Mouse (Mus musculus) MEL (cell line): Measurements from ENCODE around the gene Dydc2. TPM values are rescaled to one million over a fixed set of nuclear protein-coding genes. Genes with fewer than 3 reads are reported as not detected.

Experiments
- DNase-seq: peaks from one replicate; pipeline ENCODE4 v3.0.0; 2011; ENCODE audit warnings: low read depth, low spot score
- H3K27ac ChIP-seq: 2 replicates; pipeline ENCODE4 v1.5.1; 2012; ENCODE audit warnings: low read depth, mild to moderate bottlenecking, control low read depth, low read length, moderate library complexity; ENCODE audit not compliant: control insufficient read depth
- H3K27me3 ChIP-seq, 2 experiments: fragments of 150-350 bp in 1 of 2; sonication (generic) in 1 of 2; 2 replicates each; pipeline ENCODE4 v1.6.1; 2012; ENCODE audit warnings: low read length in 2 of 2, mild to moderate bottlenecking in 2 of 2, improper control_type of control experiment in 1 of 2, moderate library complexity in 1 of 2; ENCODE audit not compliant: insufficient read depth in 2 of 2, control insufficient read depth in 1 of 2
- H3K36me3 ChIP-seq, 2 experiments: 2 replicates each; pipeline ENCODE4 v1.6.1; 2012 to 2014; ENCODE audit warnings: low read length in 2 of 2, improper control_type of control experiment in 1 of 2, inconsistent platforms in 1 of 2, mild to moderate bottlenecking in 1 of 2; ENCODE audit not compliant: insufficient read depth in 2 of 2, control insufficient read depth in 1 of 2
- H3K4me1 ChIP-seq, 2 experiments: fragments of 150-350 bp in 1 of 2; sonication (generic) in 1 of 2; 2 replicates each; pipeline ENCODE4 v1.6.1; 2012; ENCODE audit warnings: low read length in 2 of 2, improper control_type of control experiment in 1 of 2, mild to moderate bottlenecking in 1 of 2; ENCODE audit not compliant: insufficient read depth in 2 of 2, control insufficient read depth in 1 of 2
- H3K4me3 ChIP-seq, 2 experiments: fragments of 150-350 bp in 1 of 2; sonication (generic) in 1 of 2; 2 replicates each; pipeline ENCODE4 v1.5.1; 2012; ENCODE audit warnings: low read depth in 2 of 2, low read length in 2 of 2, mild to moderate bottlenecking in 2 of 2, moderate library complexity in 2 of 2, control low read depth in 1 of 2, improper control_type of control experiment in 1 of 2; ENCODE audit not compliant: control insufficient read depth in 1 of 2, insufficient read depth in 1 of 2
- H3K79me2 ChIP-seq: 2 replicates; pipeline ENCODE4 v1.6.1; 2012; ENCODE audit warnings: mild to moderate bottlenecking, low read length, moderate library complexity; ENCODE audit not compliant: control insufficient read depth, poor library complexity, insufficient read depth
- H3K9ac ChIP-seq: 2 replicates; pipeline ENCODE4 v1.6.1; 2012; ENCODE audit warnings: low read depth, mild to moderate bottlenecking, control low read depth, low read length, moderate library complexity; ENCODE audit not compliant: control insufficient read depth, poor library complexity, severe bottlenecking
- H3K9me3 ChIP-seq: fragments of 150-350 bp; sonication (generic); replicated peaks from 2 replicates; pipeline ENCODE4 v1.6.1; 2012; ENCODE audit warnings: mild to moderate bottlenecking, low read length, improper control_type of control experiment, moderate library complexity; ENCODE audit not compliant: insufficient read depth
- BHLHE40 ChIP-seq: IDR thresholded peaks from 2 replicates; pipeline ENCODE4 v1.6.1; 2012; ENCODE audit warnings: low read depth, mild to moderate bottlenecking, inconsistent platforms, low read length, improper control_type of control experiment, borderline replicate concordance
- CHD1 ChIP-seq: IDR thresholded peaks from 2 replicates; pipeline ENCODE4 v1.6.1; 2012; ENCODE audit warnings: low read depth, mild to moderate bottlenecking, inconsistent platforms, low read length, improper control_type of control experiment
- CHD2 ChIP-seq: IDR thresholded peaks from 2 replicates; pipeline ENCODE4 v1.6.1; 2011; ENCODE audit warnings: low read length, improper control_type of control experiment
- CTCF ChIP-seq, 3 experiments: IDR thresholded peaks in 2 of 3; conservative IDR thresholded peaks in 1 of 3; 2 replicates each; pipeline ENCODE4 v1.5.1; 2011 to 2012; ENCODE audit warnings: low read length in 3 of 3, low read depth in 2 of 3, mild to moderate bottlenecking in 2 of 3, improper control_type of control experiment in 1 of 3, inconsistent platforms in 1 of 3, mixed read lengths in 1 of 3, moderate library complexity in 1 of 3; ENCODE audit not compliant: control insufficient read depth in 1 of 3, insufficient read depth in 1 of 3, poor library complexity in 1 of 3, severe bottlenecking in 1 of 3
- E2F4 ChIP-seq: IDR thresholded peaks from 2 replicates; pipeline ENCODE4 v1.6.1; 2011; ENCODE audit warnings: low read depth, low read length, improper control_type of control experiment, borderline replicate concordance
- ELF1 ChIP-seq: IDR thresholded peaks from 2 replicates; pipeline ENCODE4 v1.6.1; 2014; ENCODE audit warnings: low read depth, mild to moderate bottlenecking, inconsistent platforms, low read length, improper control_type of control experiment, moderate library complexity
- ETS1 ChIP-seq: IDR thresholded peaks from 2 replicates; pipeline ENCODE4 v1.6.1; 2012; ENCODE audit warnings: low read depth, mild to moderate bottlenecking, inconsistent platforms, low read length, improper control_type of control experiment, moderate library complexity
- GABPA ChIP-seq: IDR thresholded peaks from 2 replicates; pipeline ENCODE4 v1.6.1; 2012; ENCODE audit warnings: low read depth, mild to moderate bottlenecking, inconsistent platforms, low read length, improper control_type of control experiment, moderate library complexity
- GATA1 ChIP-seq: IDR thresholded peaks from 2 replicates; pipeline ENCODE4 v1.6.1; 2011; ENCODE audit warnings: low read depth, low read length, improper control_type of control experiment
- KAT2A ChIP-seq: conservative IDR thresholded peaks from 2 replicates; pipeline ENCODE4 v1.6.1; 2012; ENCODE audit warnings: low read depth, low read length, improper control_type of control experiment, inconsistent platforms
- MAFK ChIP-seq: IDR thresholded peaks from 2 replicates; pipeline ENCODE4 v1.6.1; 2011; ENCODE audit warnings: low read depth, mild to moderate bottlenecking, low read length, improper control_type of control experiment, borderline replicate concordance
- MAX ChIP-seq: IDR thresholded peaks from 2 replicates; pipeline ENCODE4 v1.6.1; 2011; ENCODE audit warnings: low read length, improper control_type of control experiment
- MXI1 ChIP-seq: IDR thresholded peaks from 2 replicates; pipeline ENCODE4 v1.6.1; 2011; ENCODE audit warnings: mild to moderate bottlenecking, low read depth, low read length, improper control_type of control experiment
- MYC ChIP-seq: IDR thresholded peaks from 2 replicates; pipeline ENCODE4 v1.6.1; 2011; ENCODE audit warnings: low read depth, mild to moderate bottlenecking, low read length, improper control_type of control experiment, moderate library complexity
- NELFE ChIP-seq: IDR thresholded peaks from 2 replicates; pipeline ENCODE4 v1.6.1; 2011; ENCODE audit warnings: low read depth, low read length, improper control_type of control experiment
- POLR2A ChIP-seq, 2 experiments: IDR thresholded peaks; 2 replicates each; pipeline ENCODE4 v1.6.1; 2011 to 2012; ENCODE audit warnings: low read length in 2 of 2, mild to moderate bottlenecking in 2 of 2, control low read depth in 1 of 2, improper control_type of control experiment in 1 of 2, low read depth in 1 of 2, moderate library complexity in 1 of 2; ENCODE audit not compliant: control insufficient read depth in 1 of 2, insufficient read depth in 1 of 2, poor library complexity in 1 of 2
- POLR2AphosphoS5 ChIP-seq: IDR thresholded peaks from 2 replicates; pipeline ENCODE4 v1.6.1; 2012; ENCODE audit warnings: low read depth, borderline replicate concordance, mild to moderate bottlenecking, inconsistent platforms, low read length, moderate library complexity, mixed read lengths
- RCOR1 ChIP-seq: IDR thresholded peaks from 2 replicates; pipeline ENCODE4 v1.6.1; 2012; ENCODE audit warnings: low read depth, mild to moderate bottlenecking, inconsistent platforms, low read length, improper control_type of control experiment
- SIN3A ChIP-seq: IDR thresholded peaks from 2 replicates; pipeline ENCODE4 v1.6.1; 2012; ENCODE audit warnings: low read length, improper control_type of control experiment, inconsistent platforms
- SMC3 ChIP-seq: IDR thresholded peaks from 2 replicates; pipeline ENCODE4 v1.6.1; 2011; ENCODE audit warnings: low read depth, low read length, improper control_type of control experiment
- TAL1 ChIP-seq: IDR thresholded peaks from 2 replicates; pipeline ENCODE4 v1.6.1; 2012; ENCODE audit warnings: mild to moderate bottlenecking, inconsistent platforms, low read length, moderate library complexity, mixed read lengths
- TBP ChIP-seq: IDR thresholded peaks from 2 replicates; pipeline ENCODE4 v1.8.0; 2011; ENCODE audit warnings: low read depth, low read length, improper control_type of control experiment
- TCF12 ChIP-seq: IDR thresholded peaks from 2 replicates; pipeline ENCODE4 v1.6.1; 2014; ENCODE audit warnings: low read depth, mild to moderate bottlenecking, inconsistent platforms, low read length, improper control_type of control experiment, moderate library complexity
- ZC3H11A ChIP-seq: IDR thresholded peaks from 2 replicates; pipeline ENCODE4 v1.6.1; 2012; ENCODE audit warnings: low read depth, mild to moderate bottlenecking, inconsistent platforms, low read length, improper control_type of control experiment
- ZMIZ1 ChIP-seq: IDR thresholded peaks from 2 replicates; pipeline ENCODE4 v1.6.1; 2012; ENCODE audit warnings: low read depth, mild to moderate bottlenecking, inconsistent platforms, low read length, improper control_type of control experiment, moderate library complexity
- ZNF384 ChIP-seq: IDR thresholded peaks from 2 replicates; pipeline ENCODE4 v1.6.1; 2012; ENCODE audit warnings: low read depth, mild to moderate bottlenecking, inconsistent platforms, low read length, improper control_type of control experiment
- polyA plus RNA-seq, 2 experiments: library from polyadenylated mRNA; stranded (reverse) in 1 of 2; unstranded in 1 of 2; fragments of >175 nt in 1 of 2; fragments of >200 nt in 1 of 2; gene quantifications; 2 replicates each; pipeline versions ENCODE4 v1.2.1 to v1.2.4; 2012; ENCODE audit warnings: low replicate concordance in 2 of 2, low read depth in 1 of 2; ENCODE audit not compliant: insufficient read length in 2 of 2, insufficient read depth in 1 of 2, missing spikeins in 1 of 2
- total RNA-seq: library from RNA; depleted of rRNA; stranded (reverse); fragments of 300-350 nt; gene quantifications from 2 replicates; pipeline ENCODE4 v1.2.3, GENCODE M21; 2012

Gene Dydc2
- total and polyA plus RNA-seq, 3 experiments: not detected

GRCm38 (mm10) chr14:41030989-41031513 lies 38.0 kb downstream of the Dydc2 start:
- no peak for DNase-seq
- H3K27me3 ChIP-seq: no peaks in the 10 kb centered on the region
- TF ChIP-seq MYC (no peak), CHD2 (no peak), CHD1 (no peak), TBP (no peak), SIN3A (no peak), POLR2A (IDR thresholded peaks at IDR 0.05; ENCODE audit: control insufficient read depth in 1 of 2, insufficient read depth in 1 of 2, low read depth in 1 of 2, low read length in 2 of 2, poor library complexity in 1 of 2) (no peak), MXI1 (no peak), ZC3H11A (no peak), NELFE (no peak), CTCF (IDR thresholded peaks at IDR 0.05 in 2 of 3, conservative IDR thresholded peaks at IDR 0.05 in 1 of 3; ENCODE audit: control insufficient read depth in 1 of 3, insufficient read depth in 1 of 3, low read depth in 2 of 3, low read length in 3 of 3, poor library complexity in 1 of 3, severe bottlenecking in 1 of 3) (no peak), TCF12 (no peak), E2F4 (no peak), POLR2AphosphoS5 (no peak), RCOR1 (no peak), ZMIZ1 (no peak), ETS1 (no peak), GABPA (no peak), TAL1 (no peak), SMC3 (no peak)
- H3K4me1 ChIP-seq: peaks cover 0 to 5% of the 10 kb centered on the region in 2 experiments; a peak in 2 of 4 replicates
- H3K4me3 ChIP-seq: no peak overlapping the region
- H3K79me2 ChIP-seq: no peaks in the 10 kb centered on the region
- no peak overlapping the region for H3K9ac ChIP-seq
- H3K9me3 ChIP-seq: no peaks in the 10 kb centered on the region
- peaks cover 0 to 3% of the 10 kb centered on the region in 2 experiments; a peak in 2 of 4 replicates for H3K36me3 ChIP-seq
- H3K27ac ChIP-seq: no peak overlapping the region

DNA sequence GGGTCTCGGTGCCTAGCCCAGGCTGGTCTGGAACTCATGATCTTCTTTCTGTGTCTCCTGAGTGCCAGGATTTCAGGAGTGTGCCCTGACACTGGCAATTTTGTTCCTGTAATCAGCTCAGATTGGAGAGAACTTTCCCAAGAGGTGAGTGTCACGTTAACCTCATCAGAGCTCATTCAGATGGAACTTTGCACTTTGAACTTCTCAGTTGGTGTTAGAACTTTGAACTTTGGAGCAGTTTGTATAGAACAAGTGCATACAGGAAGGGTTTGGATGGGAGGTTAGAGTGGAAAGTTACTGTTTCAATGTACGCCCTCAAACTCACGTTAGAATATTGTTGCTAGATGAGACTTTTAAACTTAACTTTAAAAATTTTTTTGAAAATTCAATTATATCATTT lies 39.7 kb downstream of the Dydc2 start:
- Histone ChIP-seq H3K4me1 (peaks cover 8 to 18% of the 10 kb centered on the region in 2 experiments), H3K9ac (no peak overlapping the region), H3K4me3 (no peak overlapping the region), H3K79me2 (no peaks in the 10 kb centered on the region), H3K27me3 (no peaks in the 10 kb centered on the region), H3K36me3 (peaks cover 0 to 16% of the 10 kb centered on the region in 2 experiments; a peak in 2 of 4 replicates), H3K27ac (no peak overlapping the region), H3K9me3 (no peaks in the 10 kb centered on the region)
- TF ChIP-seq ZNF384: no peak
- no peak for TF ChIP-seq GATA1
- TF ChIP-seq KAT2A: no peak
- no peak for TF ChIP-seq ELF1
- no peak for TF ChIP-seq MAX
- TF ChIP-seq TBP: no peak
- no peak for TF ChIP-seq ZC3H11A
- TF ChIP-seq MAFK: no peak
- no peak for TF ChIP-seq BHLHE40
- no peak for TF ChIP-seq E2F4
- DNase-seq: no peak
